Mouse (Mus musculus) brown adipose tissue, adult 24 weeks (tissue): ENCODE data around the gene Col4a1. TPM values are rescaled to one million over a fixed set of nuclear protein-coding genes. Genes with fewer than 3 reads are reported as not detected.

Experiments used
- H3K27ac ChIP-seq: fragments of 200-500 bp; replicated peaks from 2 replicates; pipeline ENCODE4 v1.5.1; 2012; ENCODE audit warnings: low read depth, mild to moderate bottlenecking, low read length
- H3K4me1 ChIP-seq: fragments of 200-500 bp; 2 replicates; pipeline ENCODE4 v1.6.1; 2012; ENCODE audit warnings: low read length, mixed read lengths; ENCODE audit not compliant: control insufficient read depth, insufficient read depth, insufficient read length
- H3K4me3 ChIP-seq: fragments of 200-500 bp; 2 replicates; pipeline ENCODE4 v1.5.1; 2012; ENCODE audit warnings: low read depth, mild to moderate bottlenecking, low read length, moderate library complexity; ENCODE audit not compliant: insufficient read depth
- polyA plus RNA-seq: library from polyadenylated mRNA; stranded (reverse); fragments of >200 nt; gene quantifications from 2 replicates; pipeline ENCODE4 v1.2.4, GENCODE M21; 2012; ENCODE audit not compliant: missing spikeins, insufficient read depth, insufficient read length

Col4a1 gene
- polyA plus RNA-seq, 1 experiment = 142 TPM

GRCm38 (mm10) chr8:11227421-11227820 is 85.2 kb downstream of the Col4a1 start:
- Histone ChIP-seq H3K27ac (no peak overlapping the region), H3K4me1 (no peaks in the 10 kb centered on the region), H3K4me3 (no peak overlapping the region)

GRCm38 (mm10) chr8:11225577-11226434 is 86.8 kb downstream of the Col4a1 start:
- Histone ChIP-seq H3K4me1 (no peaks in the 10 kb centered on the region), H3K4me3 (no peak overlapping the region), H3K27ac (no peak overlapping the region)

- no peak overlapping the region for H3K27ac ChIP-seq
- no peak overlapping the region for H3K4me3 ChIP-seq
- H3K4me1 ChIP-seq = no peaks in the 10 kb centered on the region
Measured at GRCm38 (mm10) chr8:11224178-11224577, 88.4 kb downstream of the Col4a1 start.

GRCm38 (mm10) chr8:11221353-11221752 is 91.3 kb downstream of the Col4a1 start:
- H3K27ac ChIP-seq = no peak overlapping the region
- H3K4me3 ChIP-seq = no peak overlapping the region
- no peaks in the 10 kb centered on the region for H3K4me1 ChIP-seq

GRCm38 (mm10) chr8:11219282-11219681 is 93.3 kb downstream of the Col4a1 start:
- Histone ChIP-seq H3K4me3 (no peak overlapping the region), H3K27ac (no peak overlapping the region), H3K4me1 (no peaks in the 10 kb centered on the region)

GRCm38 (mm10) chr8:11215231-11215630 is 97.4 kb downstream of the Col4a1 start:
- Histone ChIP-seq H3K4me1 (no peaks in the 10 kb centered on the region), H3K27ac (no peak overlapping the region), H3K4me3 (no peak overlapping the region)

GRCm38 (mm10) chr8:11206509-11206908 is 106.1 kb downstream of the Col4a1 start:
- Histone ChIP-seq H3K4me1 (no peaks in the 10 kb centered on the region), H3K27ac (no peak overlapping the region), H3K4me3 (no peak overlapping the region)

GRCm38 (mm10) chr8:11205532-11205931 is 107.1 kb downstream of the Col4a1 start:
- no peak overlapping the region for H3K27ac ChIP-seq
- H3K4me3 ChIP-seq = no peak overlapping the region
- H3K4me1 ChIP-seq = no peaks in the 10 kb centered on the region

GRCm38 (mm10) chr8:11203260-11204110 is 109.1 kb downstream of the Col4a1 start:
- no peak overlapping the region for H3K27ac ChIP-seq
- H3K4me3 ChIP-seq = no peak overlapping the region
- H3K4me1 ChIP-seq = no peaks in the 10 kb centered on the region

GRCm38 (mm10) chr8:11198650-11199049 is 114.0 kb downstream of the Col4a1 start:
- H3K4me3 ChIP-seq = no peak overlapping the region
- no peak overlapping the region for H3K27ac ChIP-seq
- H3K4me1 ChIP-seq = no peaks in the 10 kb centered on the region

- no peak overlapping the region for H3K27ac ChIP-seq
- no peak overlapping the region for H3K4me3 ChIP-seq
- H3K4me1 ChIP-seq = no peaks in the 10 kb centered on the region
Measured at GRCm38 (mm10) chr8:11197988-11198387, 114.6 kb downstream of the Col4a1 start.

- H3K4me1 ChIP-seq = no peaks in the 10 kb centered on the region
- no peak overlapping the region for H3K27ac ChIP-seq
- H3K4me3 ChIP-seq = no peak overlapping the region
Measured at GRCm38 (mm10) chr8:11197261-11197660, 115.4 kb downstream of the Col4a1 start.

GRCm38 (mm10) chr8:11192719-11193324 is 119.8 kb downstream of the Col4a1 start:
- H3K4me1 ChIP-seq = no peaks in the 10 kb centered on the region
- no peak overlapping the region for H3K27ac ChIP-seq
- no peak overlapping the region for H3K4me3 ChIP-seq

GRCm38 (mm10) chr8:11187581-11188271 is 124.9 kb downstream of the Col4a1 start:
- Histone ChIP-seq H3K4me1 (no peaks in the 10 kb centered on the region), H3K4me3 (no peak overlapping the region), H3K27ac (no peak overlapping the region)

- Histone ChIP-seq H3K4me1 (no peaks in the 10 kb centered on the region), H3K4me3 (no peak overlapping the region), H3K27ac (no peak overlapping the region)
Measured at GRCm38 (mm10) chr8:11186456-11186855, 126.2 kb downstream of the Col4a1 start.
